29 mouse cellular contexts compared by ENCODE assay signal in genomic region chr5:45791864-45792263, GRCm38 (mm10).
A peak's percentile ranks its signal among the peaks of the same experiment; 100 is the strongest.
DNase-seq lines count a peak whose midpoint lies in the region; ATAC-seq lines count a peak whose summit lies in the region.
"Had no signal": no experiment of that assay in that cellular context is flagged by ENCODE, and none has a peak within 500 bp of the region (broad histone marks: within the 10 kb centered on the region; RNA-seq: fewer than 3 reads in every experiment).

No protein-coding gene starts in this region.

- peaks cover 8% of the 10 kb centered on the region for H3K4me1 ChIP-seq in forebrain, embryonic 15.5 days
- H3K4me1 ChIP-seq in forebrain, embryonic 12.5 days: no peaks in the 10 kb centered on the region
- H3K4me1 ChIP-seq: embryonic facial prominence, embryonic 10.5 days; hindbrain, embryonic 13.5 days; limb, embryonic 12.5 days; midbrain, embryonic 10.5 days; neural tube, embryonic 15.5 days had no signal

- no peak overlapping the region for H3K4me3 ChIP-seq in forebrain, embryonic 15.5 days
- no peak overlapping the region for H3K4me3 ChIP-seq in forebrain, embryonic 12.5 days (replicated peaks)
- H3K4me3 ChIP-seq: embryonic facial prominence, embryonic 10.5 days; hindbrain, embryonic 13.5 days; limb, embryonic 12.5 days; midbrain, embryonic 10.5 days; neural tube, embryonic 15.5 days had no signal

- peak; percentile 66 for ATAC-seq in forebrain, embryonic 15.5 days (replicated peaks)
- no peak for ATAC-seq in forebrain, embryonic 12.5 days (ENCODE audit: low FRiP score)
- no peak for ATAC-seq in granulocyte monocyte progenitor cell, adult 5-6 weeks (replicated peaks; ENCODE audit: poor library complexity, severe bottlenecking)
- ATAC-seq: inflammation-experienced regulatory T-cells, adult 6 months; liver, postnatal 0 days; lung, postnatal 0 days; Patski had no signal

- H3K4me2 ChIP-seq in forebrain, embryonic 15.5 days (replicated peaks): no peak overlapping the region
- H3K4me2 ChIP-seq in forebrain, embryonic 12.5 days: no peak overlapping the region
- H3K4me2 ChIP-seq: hindbrain, embryonic 13.5 days; limb, embryonic 12.5 days; liver, embryonic 11.5 days; neural tube, embryonic 15.5 days had no signal

- 60% methylated on average over 7 of the region's 7 CpGs for WGBS in forebrain, embryonic 15.5 days
- WGBS in forebrain, embryonic 12.5 days: 86% methylated on average over 7 of the region's 7 CpGs

- no peaks in the 10 kb centered on the region for H3K27me3 ChIP-seq in forebrain, embryonic 15.5 days
- no peaks in the 10 kb centered on the region for H3K27me3 ChIP-seq in forebrain, embryonic 12.5 days
- H3K27me3 ChIP-seq: CH12.LX; hindbrain, embryonic 13.5 days; limb, embryonic 12.5 days; neural tube, embryonic 15.5 days; Patski had no signal

- H3K9ac ChIP-seq in forebrain, embryonic 15.5 days (replicated peaks): no peak overlapping the region
- no peak overlapping the region for H3K9ac ChIP-seq in forebrain, embryonic 12.5 days
- H3K9ac ChIP-seq: hindbrain, embryonic 13.5 days; limb, embryonic 12.5 days; liver, postnatal 0 days; neural tube, embryonic 15.5 days had no signal

- no peaks in the 10 kb centered on the region for H3K36me3 ChIP-seq in forebrain, embryonic 15.5 days
- 0 out of 2 replicates have a peak, but pooled peaks cover 2% of the 10 kb centered on the region for H3K36me3 ChIP-seq in forebrain, embryonic 12.5 days (replicated peaks)
- H3K36me3 ChIP-seq: hindbrain, embryonic 13.5 days; limb, embryonic 12.5 days; neural tube, embryonic 15.5 days had no signal

- peak; percentile 63 for DNase-seq in brain, adult 2 months (ENCODE audit: low read depth, low spot score)
- DNase-seq in cerebellum, adult 18-20 months: peak; percentile 7 to 17
- peak; percentile 10 to 19 for DNase-seq in cerebellum, postnatal 36 days
- DNase-seq in embryo, embryonic 10.5 days (ENCODE audit: low spot score): no peak
- DNase-seq: adrenal gland, postnatal 36 days; B cell, adult 2 months; gastrocnemius, postnatal 36 days; heart, postnatal 36 days; kidney, adult 8-10 months; kidney, postnatal 10 days; liver, postnatal 0 days; right cerebral cortex, postnatal 25 days; spleen, adult 18-20 months; thymus, postnatal 25 days had no signal

- peak overlapping the region; percentile 48; the same call in 1 of the 2 replicates for H3K27ac ChIP-seq in forebrain, embryonic 15.5 days (replicated peaks)
- no peak overlapping the region for H3K27ac ChIP-seq in forebrain, embryonic 12.5 days
- H3K27ac ChIP-seq: embryonic facial prominence, embryonic 10.5 days; hindbrain, embryonic 13.5 days; limb, embryonic 12.5 days; macrophage; midbrain, embryonic 10.5 days; neural tube, embryonic 15.5 days had no signal

- H3K9me3 ChIP-seq in forebrain, embryonic 15.5 days: no peaks in the 10 kb centered on the region
- H3K9me3 ChIP-seq in forebrain, embryonic 12.5 days: no peaks in the 10 kb centered on the region
- H3K9me3 ChIP-seq: embryonic facial prominence, embryonic 10.5 days; G1E; hindbrain, embryonic 13.5 days; limb, embryonic 12.5 days; midbrain, embryonic 10.5 days; neural tube, embryonic 15.5 days had no signal
